ENCODE assay signal across 29 mouse cellular contexts in the genomic region with DNA sequence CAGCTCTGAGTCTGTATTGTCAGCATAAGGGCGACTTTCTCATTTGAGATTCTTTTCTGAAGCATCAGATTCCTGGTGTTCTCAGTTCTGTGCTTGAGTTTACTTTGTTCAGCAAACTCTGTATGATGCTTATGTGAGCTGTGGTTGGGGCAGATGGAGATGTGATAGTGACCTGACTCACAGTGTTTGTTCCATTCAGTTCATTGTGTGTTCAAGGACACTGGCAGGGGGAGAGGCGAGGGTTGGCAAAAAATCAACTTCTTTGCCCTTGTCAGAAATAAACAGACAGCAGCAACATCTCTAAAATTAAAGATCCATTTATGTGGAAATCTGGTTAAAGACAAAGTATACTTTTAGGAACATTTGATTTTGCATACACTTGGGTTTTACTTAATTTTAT. TPM values are rescaled to one million over a fixed set of nuclear protein-coding genes. Genes with fewer than 3 reads are reported as not detected.
DNase-seq lines count a peak whose midpoint lies in the region; ATAC-seq and TF ChIP-seq lines count a peak whose summit lies in the region.
"Had no signal": no experiment of that assay in that cellular context is flagged by ENCODE, and none has a peak within 500 bp of the region (broad histone marks: within the 10 kb centered on the region; RNA-seq: fewer than 3 reads in every experiment).

No protein-coding gene starts in this region.

- no peak overlapping the region for H3K9ac ChIP-seq in lung, postnatal 0 days (replicated peaks; ENCODE audit: low read depth)
- H3K9ac ChIP-seq in midbrain, embryonic 14.5 days (replicated peaks; ENCODE audit: low read length), result no peak overlapping the region
- H3K9ac ChIP-seq: forebrain, postnatal 0 days; hindbrain, embryonic 15.5 days; kidney, embryonic 15.5 days; limb, embryonic 12.5 days; liver, embryonic 12.5 days; liver, postnatal 0 days; midbrain, embryonic 15.5 days had no signal

- 62% methylated on average over 2 of the region's 2 CpGs for WGBS in lung, postnatal 0 days
- WGBS in midbrain, embryonic 14.5 days, result 64% methylated on average over 2 of the region's 2 CpGs

- H3K4me2 ChIP-seq in lung, postnatal 0 days (replicated peaks; ENCODE audit: low read depth, low read length), result no peak overlapping the region
- H3K4me2 ChIP-seq in midbrain, embryonic 14.5 days (ENCODE audit: low read length), result no peak overlapping the region
- H3K4me2 ChIP-seq: hindbrain, embryonic 15.5 days; kidney, embryonic 15.5 days; limb, embryonic 12.5 days; liver, embryonic 12.5 days; midbrain, embryonic 15.5 days had no signal

- H3K4me3 ChIP-seq in lung, postnatal 0 days (ENCODE audit: low read depth, low read length), result no peak overlapping the region
- no peak overlapping the region for H3K4me3 ChIP-seq in midbrain, embryonic 14.5 days (replicated peaks; ENCODE audit: low read depth, low read length)
- H3K4me3 ChIP-seq: hindbrain, embryonic 10.5 days; hindbrain, embryonic 15.5 days; kidney, embryonic 15.5 days; left cerebral cortex, adult 2 months; limb, embryonic 12.5 days; liver, embryonic 12.5 days; midbrain, embryonic 15.5 days had no signal

- TF ChIP-seq CTCF in lung, postnatal 0 days (IDR thresholded peaks at IDR 0.05), result no peak

- no peak for TF ChIP-seq EP300 in lung, postnatal 0 days (IDR thresholded peaks at IDR 0.05)

- no peaks in the 10 kb centered on the region for H3K27me3 ChIP-seq in lung, postnatal 0 days (replicated peaks; ENCODE audit: insufficient read depth, low read length)
- no peaks in the 10 kb centered on the region for H3K27me3 ChIP-seq in midbrain, embryonic 14.5 days (ENCODE audit: control insufficient read depth, insufficient read depth, low read length)
- H3K27me3 ChIP-seq: hindbrain, embryonic 15.5 days; kidney, embryonic 15.5 days; limb, embryonic 12.5 days; liver, embryonic 12.5 days; midbrain, embryonic 15.5 days had no signal

- no peak for ATAC-seq in lung, postnatal 0 days
- no peak for ATAC-seq in midbrain, embryonic 14.5 days (ENCODE audit: low FRiP score, low TSS enrichment)
- no peak for ATAC-seq in erythroid progenitor cell, adult 5-6 weeks (replicated peaks; ENCODE audit: low FRiP score, poor library complexity, severe bottlenecking)
- ATAC-seq: inflammation-experienced regulatory T-cells, adult 6 months; liver, embryonic 12.5 days; liver, postnatal 0 days; midbrain, embryonic 15.5 days had no signal

- H3K9me3 ChIP-seq in lung, postnatal 0 days (ENCODE audit: low read length), result no peaks in the 10 kb centered on the region
- H3K9me3 ChIP-seq in midbrain, embryonic 14.5 days (ENCODE audit: control insufficient read depth, low read length), result no peaks in the 10 kb centered on the region
- H3K9me3 ChIP-seq: hindbrain, embryonic 10.5 days; hindbrain, embryonic 15.5 days; kidney, embryonic 15.5 days; limb, embryonic 12.5 days; liver, embryonic 12.5 days; midbrain, embryonic 15.5 days had no signal

- DNase-seq in lung, postnatal 0 days (ENCODE audit: low spot score), result peak; percentile 22
- DNase-seq in lung, adult 18-20 months, result no peak
- DNase-seq in Muller cell, postnatal 12 days (ENCODE audit: inconsistent ontology term), result peak; percentile 84
- DNase-seq in adrenal gland, postnatal 14 days, result peak; percentile 61
- DNase-seq in midbrain, embryonic 14.5 days, result no peak
- DNase-seq in left cerebral cortex, adult 11 months (ENCODE audit: low spot score), result no peak
- DNase-seq: B cell, adult 2 months; cerebellum, adult 9-10 months; cerebellum, postnatal 36 days; forebrain, postnatal 0 days; heart, postnatal 14 days; kidney, adult 18-20 months; kidney, postnatal 25 days; liver, postnatal 0 days; lung, postnatal 10 days; right cerebral cortex, postnatal 4 days; thymus, postnatal 4 days had no signal

- no peak overlapping the region for H3K27ac ChIP-seq in lung, postnatal 0 days (ENCODE audit: low read length)
- H3K27ac ChIP-seq in midbrain, embryonic 14.5 days (replicated peaks; ENCODE audit: low read depth, low read length), result no peak overlapping the region
- H3K27ac ChIP-seq: hindbrain, embryonic 10.5 days; hindbrain, embryonic 15.5 days; kidney, embryonic 15.5 days; left cerebral cortex, adult 2 months; limb, embryonic 12.5 days; liver, embryonic 12.5 days; macrophage; midbrain, embryonic 15.5 days; stomach, postnatal 0 days had no signal

- no peaks in the 10 kb centered on the region for H3K4me1 ChIP-seq in lung, postnatal 0 days (ENCODE audit: insufficient read depth, low read depth, low read length)
- peaks cover 7% of the 10 kb centered on the region for H3K4me1 ChIP-seq in midbrain, embryonic 14.5 days (ENCODE audit: control insufficient read depth, insufficient read depth, low read length)
- H3K4me1 ChIP-seq: hindbrain, embryonic 10.5 days; kidney, embryonic 15.5 days; limb, embryonic 12.5 days; liver, embryonic 12.5 days had no signal

- H3K36me3 ChIP-seq in lung, postnatal 0 days (ENCODE audit: insufficient read depth, low read length), result no peaks in the 10 kb centered on the region
- no peaks in the 10 kb centered on the region for H3K36me3 ChIP-seq in midbrain, embryonic 14.5 days (ENCODE audit: control insufficient read depth, insufficient read depth, low read length)
- H3K36me3 ChIP-seq: hindbrain, embryonic 15.5 days; midbrain, embryonic 15.5 days had no signal

RNA-seq across cellular contexts. Expression of a gene that starts 43.5 kb away (rescaled TPM):
- polyA plus RNA-seq in lung, postnatal 0 days (2015; fragmentation: Nextera tagmentation; extraction: Ambion mirVana), result 0.60 and 0.64 TPM in 2 replicates
- total RNA-seq in adrenal gland, postnatal 14 days (2021), result 1.8 and 1.9 TPM in 2 replicates
- 0.18 and 0.20 TPM in 2 replicates for polyA plus RNA-seq in midbrain, embryonic 14.5 days (2014; fragmentation: Nextera tagmentation; extraction: Ambion mirVana)
- not detected in 2 replicates for total RNA-seq in erythroid progenitor cell, adult 5-6 weeks (2015; ENCODE audit: low replicate concordance)
- total RNA-seq in erythroid progenitor cell, adult 5-6 weeks (2017; ENCODE audit: low replicate concordance), result not detected in 2 replicates
- total RNA-seq: neutrophil, adult 5-6 weeks had no signal
- polyA plus RNA-seq: hindbrain, embryonic 15.5 days; macrophage had no signal

RNA-seq across cellular contexts. Expression of a gene that starts 50.5 kb away (rescaled TPM):
- polyA plus RNA-seq in lung, postnatal 0 days (2015; fragmentation: Nextera tagmentation; extraction: Ambion mirVana), result 14.3 and 19.8 TPM in 2 replicates
- 23.9 and 26.2 TPM in 2 replicates for total RNA-seq in adrenal gland, postnatal 14 days (2021)
- polyA plus RNA-seq in midbrain, embryonic 14.5 days (2014; fragmentation: Nextera tagmentation; extraction: Ambion mirVana), result 11.5 and 15.4 TPM in 2 replicates
- 37.3 and 37.5 TPM in 2 replicates for total RNA-seq in erythroid progenitor cell, adult 5-6 weeks (2015; ENCODE audit: low replicate concordance)
- total RNA-seq in erythroid progenitor cell, adult 5-6 weeks (2017; ENCODE audit: low replicate concordance), result 29.5 and 31.5 TPM in 2 replicates

Comparison
In these comparisons a context has a peak if more than half of its experiments do, and no peak if none do; other contexts are left out.
1. DNase-seq: peak in lung, postnatal 0 days (single experiment), Muller cell, postnatal 12 days (single experiment) and adrenal gland, postnatal 14 days (single experiment); none in lung, adult 18-20 months (0 of 2), midbrain, embryonic 14.5 days (single experiment) and left cerebral cortex, adult 11 months (single experiment).